Mouse (Mus musculus): ENCODE results near the gene Acot2. TPM values are rescaled to one million over a fixed set of nuclear protein-coding genes. Genes with fewer than 3 reads are reported as not detected.

Acot2 gene
- 0.81 TPM for polyA plus RNA-seq (2015; fragmentation: Illumina TruSeq; extraction: RNeasy Lipid Tissue Mini Kit (QIAGEN cat#74804); ENCODE audit: insufficient read depth, low read depth, low replicate concordance)

DNA sequence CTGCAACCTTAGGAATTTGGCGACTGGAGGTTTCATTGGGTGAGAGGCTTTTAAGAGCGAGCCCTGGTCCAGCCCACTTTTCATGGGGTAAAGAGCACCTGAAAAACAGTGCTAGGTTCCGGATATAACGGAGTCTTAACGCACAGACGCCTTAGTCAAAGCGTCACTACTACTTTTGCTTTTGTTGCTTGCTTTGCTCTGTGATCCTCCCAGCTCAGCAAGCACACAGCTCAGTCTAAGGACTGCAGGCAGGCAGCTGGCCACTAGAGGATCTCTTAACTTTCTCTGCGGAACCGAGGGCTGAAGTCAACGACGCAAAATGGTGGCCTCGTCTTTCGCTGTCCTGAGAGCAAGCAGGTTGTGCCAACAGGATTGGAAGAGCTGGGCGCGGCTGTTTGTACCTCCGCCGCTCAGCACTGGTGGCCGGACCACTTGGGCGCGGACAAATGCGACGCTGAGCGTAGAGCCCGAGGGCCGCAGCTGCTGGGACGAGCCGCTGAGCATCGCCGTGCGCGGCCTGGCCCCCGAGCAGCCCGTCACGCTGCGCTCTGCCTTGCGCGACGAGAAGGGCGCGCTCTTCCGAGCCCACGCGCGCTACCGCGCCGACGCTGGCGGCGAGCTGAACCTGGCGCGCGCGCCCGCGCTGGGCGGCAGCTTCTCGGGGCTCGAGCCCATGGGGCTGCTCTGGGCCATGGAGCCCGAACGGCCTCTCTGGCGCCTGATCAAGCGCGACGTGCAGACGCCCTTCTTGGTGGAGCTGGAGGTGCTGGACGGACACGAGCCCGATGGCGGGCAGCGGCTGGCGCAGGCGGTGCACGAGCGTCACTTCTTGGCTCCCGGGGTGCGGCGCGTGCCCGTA is at the start of gene Acot2:
Gene Acot2, plus strand, starts transcription at position 279 of the 859 bp plus-strand sequence.

DNA sequence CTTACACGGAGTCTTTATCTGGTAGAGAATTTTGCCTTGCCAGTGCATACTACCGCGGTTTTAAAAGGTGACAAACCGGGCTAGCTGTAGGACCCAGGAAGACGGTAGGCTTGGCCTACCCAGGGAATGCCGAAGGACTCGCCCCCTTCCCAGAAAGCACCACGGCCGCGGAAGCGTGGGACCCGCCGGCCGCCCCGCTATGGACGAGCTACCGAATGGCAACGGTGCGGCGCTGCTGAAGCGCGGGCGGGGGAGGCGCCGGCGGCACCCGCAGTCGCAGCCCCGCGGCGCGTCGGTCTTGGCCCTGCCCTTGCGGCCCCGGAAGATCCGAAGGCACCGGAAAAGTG is 37.2 kb upstream of the Acot2 start, which contains the start of gene Riox1:
Gene Riox1, plus strand, starts transcription at position 116 of the 347 bp plus-strand sequence.

DNA sequence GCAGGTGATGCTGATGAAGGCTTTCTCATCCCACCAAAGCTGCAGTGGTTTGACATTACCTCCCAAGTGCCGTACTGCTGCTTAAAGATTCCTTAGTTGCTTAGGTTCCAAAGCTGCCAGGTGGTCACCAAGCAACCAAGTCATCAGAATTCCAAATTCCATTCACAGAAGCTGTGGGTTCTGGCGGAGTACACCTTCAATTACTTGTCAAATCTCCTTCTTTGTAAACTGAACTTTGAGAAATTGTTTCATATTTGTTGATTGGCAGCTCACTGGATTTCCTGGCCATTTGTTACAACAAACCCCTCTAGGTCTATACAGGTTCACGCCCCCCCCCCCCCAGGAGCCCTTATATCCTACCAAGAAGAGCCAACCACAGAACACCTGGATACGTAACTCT is 2.9 kb upstream of the Acot2 start, which contains the start of gene Heatr4:
Gene Heatr4, minus strand, starts transcription at position 101 of the 400 bp plus-strand sequence.

DNA sequence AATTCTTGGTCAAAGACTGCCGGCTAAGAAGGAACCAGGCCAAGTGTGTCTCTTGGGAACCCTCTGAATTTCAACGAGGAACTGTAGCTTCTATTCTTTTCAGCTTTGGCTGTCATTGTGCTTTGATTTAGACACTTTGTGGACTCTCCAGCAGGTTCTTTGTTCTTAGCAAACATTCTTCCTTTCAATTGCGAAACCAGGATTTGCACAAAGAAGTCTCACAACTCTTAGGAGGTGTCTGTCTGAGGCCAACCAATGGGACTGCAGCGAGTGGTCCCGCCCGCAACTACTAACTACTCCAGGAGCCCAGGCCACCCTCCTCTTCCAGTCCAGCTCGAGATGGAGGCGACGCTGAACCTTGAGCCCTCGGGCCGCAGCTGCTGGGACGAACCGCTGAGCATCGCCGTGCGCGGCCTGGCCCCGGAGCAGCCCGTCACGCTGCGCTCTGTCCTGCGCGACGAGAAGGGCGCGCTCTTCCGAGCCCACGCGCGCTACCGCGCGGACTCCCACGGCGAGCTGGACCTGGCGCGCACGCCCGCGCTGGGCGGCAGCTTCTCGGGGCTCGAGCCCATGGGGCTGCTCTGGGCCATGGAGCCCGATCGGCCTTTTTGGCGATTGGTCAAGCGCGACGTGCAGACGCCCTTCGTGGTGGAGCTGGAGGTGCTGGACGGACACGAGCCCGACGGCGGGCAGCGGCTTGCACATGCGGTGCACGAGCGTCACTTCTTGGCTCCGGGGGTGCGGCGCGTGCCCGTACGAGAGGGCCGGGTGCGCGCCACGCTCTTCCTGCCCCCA is 21.7 kb downstream of the Acot2 start, which contains the start of gene Acot1:
Gene Acot1, plus strand, starts transcription at position 320 of the 795 bp plus-strand sequence.

DNA sequence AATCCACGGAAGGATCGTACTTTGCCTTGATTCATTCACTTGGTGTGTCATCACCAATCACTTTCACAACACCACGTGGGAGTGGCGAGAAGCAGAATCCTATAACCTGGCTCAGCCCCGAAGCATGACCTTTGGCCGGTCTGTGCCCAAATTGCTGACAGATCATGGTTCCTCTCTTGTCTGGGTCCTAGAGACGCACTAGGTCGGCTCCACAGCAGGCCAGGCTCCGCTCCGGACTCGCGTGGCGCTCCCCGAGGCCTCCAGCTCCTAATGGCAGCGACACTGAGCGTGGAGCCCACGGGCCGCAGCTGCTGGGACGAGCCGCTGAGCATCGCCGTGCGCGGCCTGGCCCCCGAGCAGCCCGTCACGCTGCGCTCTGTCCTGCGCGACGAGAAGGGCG is 50.6 kb downstream of the Acot2 start, which contains the start of gene Acot4:
Gene Acot4, plus strand, starts transcription at position 139 of the 400 bp plus-strand sequence.

DNA sequence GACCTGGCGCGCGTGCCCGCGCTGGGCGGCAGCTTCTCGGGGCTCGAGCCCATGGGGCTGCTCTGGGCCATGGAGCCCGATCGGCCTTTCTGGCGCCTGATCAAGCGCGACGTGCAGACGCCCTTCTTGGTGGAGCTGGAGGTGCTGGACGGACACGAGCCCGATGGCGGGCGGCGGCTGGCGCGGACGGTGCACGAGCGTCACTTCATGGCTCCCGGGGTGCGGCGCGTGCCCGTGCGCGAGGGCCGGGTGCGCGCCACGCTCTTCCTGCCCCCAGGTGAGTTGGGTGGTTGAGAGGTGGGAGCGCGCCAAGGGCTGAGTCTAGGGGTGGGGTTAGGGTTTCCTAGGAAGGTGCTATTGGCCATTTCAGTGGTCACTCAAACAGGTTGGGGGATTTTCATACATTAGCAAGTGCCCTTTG is 51.0 kb downstream of the Acot2 start, which contains the start of gene Gm49366:
Gene Gm49366, plus strand, starts transcription at position 245 of the 421 bp plus-strand sequence.

Other genes with a start within 250 kb of the Acot2 start
- gene Papln, start 224.2 kb upstream of the Acot2 start, polyA plus RNA-seq (2015; fragmentation: Illumina TruSeq; extraction: RNeasy Lipid Tissue Mini Kit (QIAGEN cat#74804); ENCODE audit: insufficient read depth, low read depth, low replicate concordance) = 2.1 TPM
- gene Numb, start 65.9 kb upstream of the Acot2 start, polyA plus RNA-seq (2015; fragmentation: Illumina TruSeq; extraction: RNeasy Lipid Tissue Mini Kit (QIAGEN cat#74804); ENCODE audit: insufficient read depth, low read depth, low replicate concordance) = 12.0 TPM
- 1.8 TPM for gene Riox1, start 37.3 kb upstream of the Acot2 start, polyA plus RNA-seq (2015; fragmentation: Illumina TruSeq; extraction: RNeasy Lipid Tissue Mini Kit (QIAGEN cat#74804); ENCODE audit: insufficient read depth, low read depth, low replicate concordance)
- gene Heatr4, start 3.0 kb upstream of the Acot2 start, polyA plus RNA-seq (2015; fragmentation: Illumina TruSeq; extraction: RNeasy Lipid Tissue Mini Kit (QIAGEN cat#74804); ENCODE audit: insufficient read depth, low read depth, low replicate concordance) = not detected
- gene Acot1, start 21.6 kb downstream of the Acot2 start, polyA plus RNA-seq (2015; fragmentation: Illumina TruSeq; extraction: RNeasy Lipid Tissue Mini Kit (QIAGEN cat#74804); ENCODE audit: insufficient read depth, low read depth, low replicate concordance) = 7.5 TPM
- gene Acot4, start 50.5 kb downstream of the Acot2 start, polyA plus RNA-seq (2015; fragmentation: Illumina TruSeq; extraction: RNeasy Lipid Tissue Mini Kit (QIAGEN cat#74804); ENCODE audit: insufficient read depth, low read depth, low replicate concordance) = 0.13 TPM
- gene Gm49366, start 51.1 kb downstream of the Acot2 start, polyA plus RNA-seq (2015; fragmentation: Illumina TruSeq; extraction: RNeasy Lipid Tissue Mini Kit (QIAGEN cat#74804); ENCODE audit: insufficient read depth, low read depth, low replicate concordance) = not detected
- gene Acot3, start 64.3 kb downstream of the Acot2 start, polyA plus RNA-seq (2015; fragmentation: Illumina TruSeq; extraction: RNeasy Lipid Tissue Mini Kit (QIAGEN cat#74804); ENCODE audit: insufficient read depth, low read depth, low replicate concordance) = not detected
- gene Acot5, start 81.5 kb downstream of the Acot2 start, polyA plus RNA-seq (2015; fragmentation: Illumina TruSeq; extraction: RNeasy Lipid Tissue Mini Kit (QIAGEN cat#74804); ENCODE audit: insufficient read depth, low read depth, low replicate concordance) = not detected
- 1.3 TPM for gene Acot6, start 112.8 kb downstream of the Acot2 start, polyA plus RNA-seq (2015; fragmentation: Illumina TruSeq; extraction: RNeasy Lipid Tissue Mini Kit (QIAGEN cat#74804); ENCODE audit: insufficient read depth, low read depth, low replicate concordance)
- 3.5 TPM for gene Dnal1, start 126.5 kb downstream of the Acot2 start, polyA plus RNA-seq (2015; fragmentation: Illumina TruSeq; extraction: RNeasy Lipid Tissue Mini Kit (QIAGEN cat#74804); ENCODE audit: insufficient read depth, low read depth, low replicate concordance)
- gene Pnma1, start 160.6 kb downstream of the Acot2 start, polyA plus RNA-seq (2015; fragmentation: Illumina TruSeq; extraction: RNeasy Lipid Tissue Mini Kit (QIAGEN cat#74804); ENCODE audit: insufficient read depth, low read depth, low replicate concordance) = not detected
- gene Elmsan1, start 231.0 kb downstream of the Acot2 start, polyA plus RNA-seq (2015; fragmentation: Illumina TruSeq; extraction: RNeasy Lipid Tissue Mini Kit (QIAGEN cat#74804); ENCODE audit: insufficient read depth, low read depth, low replicate concordance) = 3.9 TPM

All from pancreas, adult 10 weeks (tissue).